Mouse (Mus musculus) CH12.LX (cell line): ENCODE data around the gene Ankrd12.

Experiments used
- BHLHE40 ChIP-seq: IDR thresholded peaks from 2 replicates; pipeline ENCODE4 v1.6.1; 2011; ENCODE audit warnings: mild to moderate bottlenecking, low read depth, low read length, improper control_type of control experiment
- CTCF ChIP-seq, 2 experiments: IDR thresholded peaks in 1 of 2; conservative IDR thresholded peaks in 1 of 2; 2 replicates each; pipeline ENCODE4 v1.5.1; 2011 to 2012; ENCODE audit warnings: low read depth in 2 of 2, low read length in 2 of 2, improper control_type of control experiment in 1 of 2, inconsistent platforms in 1 of 2, mild to moderate bottlenecking in 1 of 2, moderate library complexity in 1 of 2
- IRF4 ChIP-seq: IDR thresholded peaks from 2 replicates; pipeline ENCODE4 v1.6.1; 2014; ENCODE audit warnings: low read depth, mild to moderate bottlenecking, inconsistent platforms, low read length, improper control_type of control experiment
- JUN ChIP-seq: IDR thresholded peaks from 2 replicates; pipeline ENCODE4 v1.6.1; 2011; ENCODE audit warnings: low read depth, mild to moderate bottlenecking, low read length, improper control_type of control experiment, moderate library complexity; ENCODE audit not compliant: insufficient read depth
- MAZ ChIP-seq: IDR thresholded peaks from 2 replicates; pipeline ENCODE4 v1.6.1; 2012; ENCODE audit warnings: low read depth, mild to moderate bottlenecking, inconsistent platforms, low read length, improper control_type of control experiment, moderate library complexity
- POLR2A ChIP-seq: IDR thresholded peaks from 2 replicates; pipeline ENCODE4 v1.6.1; 2011; ENCODE audit warnings: low read depth, mild to moderate bottlenecking, improper control_type of control experiment, low read length
- SMC3 ChIP-seq: IDR thresholded peaks from 2 replicates; pipeline ENCODE4 v1.6.1; 2011; ENCODE audit warnings: low read depth, low read length, improper control_type of control experiment
- TCF12 ChIP-seq: IDR thresholded peaks from 2 replicates; pipeline ENCODE4 v1.6.1; 2014; ENCODE audit warnings: low read depth, mild to moderate bottlenecking, inconsistent platforms, low read length, improper control_type of control experiment
- UBTF ChIP-seq: IDR thresholded peaks from 2 replicates; pipeline ENCODE4 v1.6.1; 2012; ENCODE audit warnings: low read depth, mild to moderate bottlenecking, inconsistent platforms, low read length, improper control_type of control experiment, moderate library complexity
- USF1 ChIP-seq: IDR thresholded peaks from 2 replicates; pipeline ENCODE4 v1.6.1; 2014; ENCODE audit warnings: low read depth, mild to moderate bottlenecking, inconsistent platforms, low read length, improper control_type of control experiment
- ZKSCAN1 ChIP-seq: IDR thresholded peaks from 2 replicates; pipeline ENCODE4 v1.6.1; 2012; ENCODE audit warnings: low read depth, inconsistent platforms, low read length, improper control_type of control experiment, borderline replicate concordance

- TF ChIP-seq CTCF (conservative IDR thresholded peaks at IDR 0.05 in 1 of 2, IDR thresholded peaks at IDR 0.05 in 1 of 2; ENCODE audit: low read depth in 2 of 2, low read length in 2 of 2) (no peak), POLR2A (no peak), BHLHE40 (no peak), JUN (no peak), IRF4 (no peak), UBTF (no peak), MAZ (no peak), SMC3 (no peak), ZKSCAN1 (no peak), TCF12 (no peak), USF1 (no peak)
Observed at GRCm38 (mm10) chr17:65958366-65958765, 118.5 kb downstream of the Ankrd12 start.
